Mouse (Mus musculus) embryonic facial prominence, embryonic 10.5 days (tissue): ENCODE measurements at regions not wholly inside any gene's neighbourhood (a gene's known extent, or its start where the extent isn't known, plus 50 kb on each side); places are given as distances from the start of the nearest gene placed in this dataset.
A peak's percentile ranks its signal among the peaks of the same experiment; 100 is the strongest.

Source experiments
- DNase-seq: peaks from one replicate; pipeline ENCODE4 v3.0.0-alpha.2; 2017; ENCODE audit warnings: low spot score
- H3K27ac ChIP-seq: fragments of 300-500 bp; sonication (generic); replicated peaks from 2 replicates; pipeline ENCODE4 v1.5.1; 2016; ENCODE audit warnings: mild to moderate bottlenecking
- H3K27me3 ChIP-seq: fragments of 300-500 bp; sonication (generic); replicated peaks from 2 replicates; pipeline ENCODE4 v1.6.1; 2016; ENCODE audit warnings: low read depth, mild to moderate bottlenecking; ENCODE audit not compliant: poor library complexity, severe bottlenecking
- H3K36me3 ChIP-seq: fragments of 300-500 bp; sonication (generic); replicated peaks from 2 replicates; pipeline ENCODE4 v1.6.1; 2016; ENCODE audit warnings: mild to moderate bottlenecking, moderate library complexity
- H3K4me1 ChIP-seq: fragments of 300-500 bp; sonication (generic); 2 replicates; pipeline ENCODE4 v1.6.1; 2016
- H3K4me3 ChIP-seq: fragments of 300-500 bp; sonication (generic); 2 replicates; pipeline ENCODE4 v1.5.1; 2016; ENCODE audit warnings: mild to moderate bottlenecking, moderate library complexity
- H3K9me3 ChIP-seq: fragments of 300-500 bp; sonication (generic); 2 replicates; pipeline ENCODE4 v1.6.1; 2016; ENCODE audit warnings: mild to moderate bottlenecking
- WGBS: fragments of 180-500 bp; shearing (Covaris S2); methylation state at CpG from one replicate; pipeline ENCODE4 v1.1.7; 2016; 5-methylcytosine and 5-hydroxymethylcytosine counted together

GRCm38 (mm10) chr4:55973706-55974105, 441.4 kb upstream of the Klf4 start:
- H3K27me3 ChIP-seq: no peaks in the 10 kb centered on the region
- H3K27ac ChIP-seq: no peak overlapping the region
- H3K9me3 ChIP-seq: no peaks in the 10 kb centered on the region
- no peak overlapping the region for H3K4me3 ChIP-seq
- H3K36me3 ChIP-seq: no peaks in the 10 kb centered on the region
- no peaks in the 10 kb centered on the region for H3K4me1 ChIP-seq
- WGBS: 95% methylated on average over 1 of the region's 1 CpGs
- no peak for DNase-seq

DNA sequence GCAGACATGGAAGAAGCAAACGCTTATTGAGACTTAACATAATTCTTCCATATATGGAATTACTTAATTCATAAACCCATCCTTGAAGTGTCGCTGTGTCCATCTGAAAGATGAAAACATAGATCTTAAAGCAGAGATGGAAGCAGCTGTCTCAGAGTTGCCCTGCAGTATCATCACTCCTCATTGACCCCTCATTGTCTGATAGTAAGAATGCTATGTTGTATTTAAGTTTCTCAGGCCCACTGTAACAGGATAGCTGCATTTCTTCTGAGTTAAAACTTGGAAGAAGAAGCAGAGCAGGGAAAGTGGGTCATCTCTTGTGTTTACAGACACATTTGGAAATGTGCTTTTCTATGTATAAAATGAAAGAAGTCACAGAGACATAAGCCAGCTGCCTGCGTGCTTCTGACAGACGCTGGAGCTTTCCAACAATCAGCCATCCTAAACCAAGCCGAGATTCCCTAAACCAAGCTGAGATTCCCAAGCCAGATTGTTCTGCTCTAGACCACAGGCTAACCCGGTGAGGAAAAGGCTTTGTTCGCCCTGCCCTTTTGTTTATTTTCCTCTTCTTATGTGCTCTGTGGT, 440.1 kb upstream of the Klf4 start:
- Histone ChIP-seq H3K9me3 (no peaks in the 10 kb centered on the region), H3K36me3 (no peaks in the 10 kb centered on the region), H3K4me3 (no peak overlapping the region), H3K27ac (no peak overlapping the region), H3K4me1 (no peaks in the 10 kb centered on the region), H3K27me3 (no peaks in the 10 kb centered on the region)
- no peak for DNase-seq
- WGBS: 86% methylated on average over 7 of the region's 7 CpGs

- DNase-seq: no peak
- Histone ChIP-seq H3K4me3 (no peak overlapping the region), H3K36me3 (no peaks in the 10 kb centered on the region), H3K4me1 (no peaks in the 10 kb centered on the region), H3K9me3 (no peaks in the 10 kb centered on the region), H3K27me3 (no peaks in the 10 kb centered on the region), H3K27ac (no peak overlapping the region)
- WGBS: 86% methylated on average over 1 of the region's 1 CpGs
These were observed 427.8 kb upstream of the Klf4 start for GRCm38 (mm10) chr4:55960063-55960462.

DNA sequence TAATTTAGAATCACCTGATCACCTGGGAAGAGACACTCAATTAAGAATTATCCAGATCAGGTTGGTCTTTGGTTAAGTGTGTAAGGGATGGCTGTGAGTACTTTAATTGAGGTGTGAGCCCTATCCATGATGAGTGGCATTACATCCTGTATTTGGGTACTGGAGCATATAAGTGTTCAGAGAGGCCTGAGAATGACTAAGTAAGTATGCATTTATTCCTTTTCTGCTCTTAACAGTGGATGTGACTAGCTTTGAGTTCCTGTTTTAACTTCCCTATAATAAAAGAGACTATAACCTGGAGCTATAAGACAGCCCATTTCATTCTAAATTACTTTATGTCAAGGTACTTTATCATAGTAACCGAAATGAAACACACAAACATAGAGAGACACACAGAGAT, 421.4 kb upstream of the Klf4 start:
- H3K9me3 ChIP-seq: no peaks in the 10 kb centered on the region
- WGBS: 92% methylated on average over 1 of the region's 1 CpGs
- no peaks in the 10 kb centered on the region for H3K36me3 ChIP-seq
- no peaks in the 10 kb centered on the region for H3K27me3 ChIP-seq
- H3K4me3 ChIP-seq: no peak overlapping the region
- no peaks in the 10 kb centered on the region for H3K4me1 ChIP-seq
- H3K27ac ChIP-seq: no peak overlapping the region
- no peak for DNase-seq

DNA sequence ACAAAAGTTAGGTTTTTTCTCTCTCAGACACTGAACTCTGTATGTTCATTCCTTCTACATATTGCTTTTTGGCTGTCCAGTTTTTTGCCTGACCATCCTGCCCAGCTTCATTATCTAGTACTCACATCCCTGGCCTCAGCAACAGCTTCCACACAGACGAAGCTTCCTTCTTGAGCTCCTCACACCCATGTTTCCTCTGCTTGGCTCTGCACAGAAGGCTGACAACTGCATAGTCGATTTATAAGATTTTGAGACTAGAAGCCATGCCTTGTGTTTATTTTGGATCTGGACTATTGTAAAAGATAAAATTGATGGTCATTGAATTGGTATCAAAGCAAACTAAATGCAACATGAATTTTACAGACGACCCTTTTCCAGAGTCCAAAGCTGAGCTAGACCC, 420.0 kb upstream of the Klf4 start:
- no peaks in the 10 kb centered on the region for H3K36me3 ChIP-seq
- WGBS: 89% methylated on average over 3 of the region's 3 CpGs
- H3K4me1 ChIP-seq: no peaks in the 10 kb centered on the region
- no peak overlapping the region for H3K4me3 ChIP-seq
- no peak for DNase-seq
- H3K9me3 ChIP-seq: no peaks in the 10 kb centered on the region
- H3K27me3 ChIP-seq: no peaks in the 10 kb centered on the region
- no peak overlapping the region for H3K27ac ChIP-seq

- no peak overlapping the region for H3K27ac ChIP-seq
- no peak for DNase-seq
- no peaks in the 10 kb centered on the region for H3K9me3 ChIP-seq
- no peak overlapping the region for H3K4me3 ChIP-seq
- no peaks in the 10 kb centered on the region for H3K27me3 ChIP-seq
- H3K4me1 ChIP-seq: no peaks in the 10 kb centered on the region
- WGBS: 57% methylated on average over 1 of the region's 1 CpGs
- no peaks in the 10 kb centered on the region for H3K36me3 ChIP-seq
These were observed 409.2 kb upstream of the Klf4 start for GRCm38 (mm10) chr4:55941423-55941822.

DNA sequence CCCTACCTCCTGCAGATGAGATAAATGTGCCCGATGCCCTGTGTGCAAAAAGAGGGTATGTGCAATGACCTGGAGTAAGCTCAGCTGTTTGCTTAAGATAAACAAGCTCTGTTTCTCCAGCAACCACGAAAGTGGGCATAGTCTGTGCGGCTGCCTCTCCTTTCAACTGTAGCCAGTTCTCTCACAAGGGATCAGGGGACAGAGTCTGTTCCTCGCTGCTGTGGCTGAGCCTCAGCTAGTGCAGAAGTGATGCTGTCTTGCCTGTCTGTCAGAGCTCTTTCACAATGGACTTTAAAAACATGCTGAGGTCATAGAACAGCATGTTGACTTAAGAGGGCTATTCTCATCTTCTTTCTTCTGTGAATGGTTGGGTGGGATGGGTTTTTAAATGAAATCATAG, 406.1 kb upstream of the Klf4 start:
- WGBS: 77% methylated on average over 4 of the region's 4 CpGs
- no peak for DNase-seq
- Histone ChIP-seq H3K4me1 (no peaks in the 10 kb centered on the region), H3K4me3 (no peak overlapping the region), H3K36me3 (no peaks in the 10 kb centered on the region), H3K27me3 (no peaks in the 10 kb centered on the region), H3K9me3 (no peaks in the 10 kb centered on the region), H3K27ac (no peak overlapping the region)

GRCm38 (mm10) chr4:55937833-55938232, 405.6 kb upstream of the Klf4 start:
- H3K27me3 ChIP-seq: no peaks in the 10 kb centered on the region
- no peaks in the 10 kb centered on the region for H3K9me3 ChIP-seq
- H3K4me3 ChIP-seq: no peak overlapping the region
- H3K36me3 ChIP-seq: no peaks in the 10 kb centered on the region
- no peak for DNase-seq
- WGBS: 84% methylated on average over 1 of the region's 1 CpGs
- no peaks in the 10 kb centered on the region for H3K4me1 ChIP-seq
- no peak overlapping the region for H3K27ac ChIP-seq

DNA sequence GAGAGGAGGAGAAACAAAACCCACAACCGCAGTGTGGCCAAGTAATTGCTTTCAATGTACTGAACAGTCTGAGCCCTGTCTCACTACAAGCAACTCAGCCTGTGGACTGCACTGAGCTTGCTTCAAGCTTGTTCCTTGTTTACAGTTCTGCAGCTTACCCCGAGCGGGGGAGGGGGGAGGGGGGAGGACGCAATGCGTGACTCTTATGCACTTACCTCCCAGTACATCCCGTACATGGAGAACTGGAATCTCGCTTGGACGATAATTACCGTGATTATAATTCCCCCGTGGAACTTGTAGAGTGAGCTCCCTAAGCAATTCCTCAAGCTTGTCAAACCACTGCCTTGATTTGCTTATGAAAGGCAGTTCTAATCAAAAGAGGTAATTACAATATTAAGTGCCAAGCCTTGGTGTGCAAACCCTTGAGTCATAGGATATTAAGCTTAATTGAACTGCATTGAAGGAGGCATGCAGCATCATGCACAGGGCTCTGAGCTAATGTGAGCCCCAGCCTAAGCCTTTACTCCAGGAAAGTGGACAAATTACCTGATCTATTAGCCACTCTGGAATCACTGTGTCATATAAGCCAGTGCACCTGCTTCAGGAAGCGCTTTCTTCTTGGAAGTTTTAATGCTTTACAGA, 397.0 kb upstream of the Klf4 start:
- H3K4me3 ChIP-seq: peak overlapping the region; percentile 13; the same call in 1 of the 2 replicates

GRCm38 (mm10) chr4:55928670-55929069, 396.4 kb upstream of the Klf4 start:
- no peaks in the 10 kb centered on the region for H3K9me3 ChIP-seq
- 62% methylated on average over 11 of the region's 11 CpGs for WGBS
- peak overlapping the region; percentile 45 for H3K27ac ChIP-seq
- H3K4me3 ChIP-seq: no peak overlapping the region
- H3K36me3 ChIP-seq: no peaks in the 10 kb centered on the region
- no peaks in the 10 kb centered on the region for H3K27me3 ChIP-seq
- peaks cover 19% of the 10 kb centered on the region for H3K4me1 ChIP-seq
- DNase-seq: peak; percentile 23

More for the DNA sequence above, 397.0 kb upstream of the Klf4 start:
- DNase-seq: peak; percentile 56
- 51% methylated on average over 11 of the region's 11 CpGs for WGBS
- peak overlapping the region; percentile 45 for H3K27ac ChIP-seq
- H3K36me3 ChIP-seq: no peaks in the 10 kb centered on the region
- H3K27me3 ChIP-seq: no peaks in the 10 kb centered on the region
- H3K9me3 ChIP-seq: no peaks in the 10 kb centered on the region
- H3K4me1 ChIP-seq: peaks cover 19% of the 10 kb centered on the region

DNA sequence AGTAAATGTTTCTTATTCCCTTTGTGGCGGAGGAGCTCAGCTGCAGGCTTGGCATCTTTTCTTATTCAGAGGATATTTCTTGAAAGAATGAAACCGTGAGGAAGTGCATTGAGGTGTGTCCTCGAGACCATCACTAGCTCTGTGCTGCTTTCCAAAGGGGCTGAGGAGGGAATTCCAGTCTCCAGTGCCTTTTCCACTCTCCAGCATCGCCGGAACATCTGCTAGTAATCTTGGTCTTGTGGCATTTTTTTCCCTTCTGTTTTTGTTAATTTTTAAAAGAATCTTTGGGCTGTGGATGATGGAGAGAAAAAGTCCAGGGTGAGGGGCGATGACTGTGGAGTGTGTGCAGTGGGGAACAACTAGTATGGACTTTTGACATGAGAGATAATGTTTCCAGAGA, 395.9 kb upstream of the Klf4 start:
- 57% methylated on average over 6 of the region's 6 CpGs for WGBS
- peaks cover 19% of the 10 kb centered on the region for H3K4me1 ChIP-seq
- no peaks in the 10 kb centered on the region for H3K27me3 ChIP-seq
- no peaks in the 10 kb centered on the region for H3K36me3 ChIP-seq
- no peaks in the 10 kb centered on the region for H3K9me3 ChIP-seq
- H3K27ac ChIP-seq: peak overlapping the region; percentile 45; the same call in 1 of the 2 replicates
- DNase-seq: peak; percentile 40
- H3K4me3 ChIP-seq: no peak overlapping the region

- no peak overlapping the region for H3K27ac ChIP-seq
- 91% methylated on average over 4 of the region's 4 CpGs for WGBS
- H3K36me3 ChIP-seq: no peaks in the 10 kb centered on the region
- no peak for DNase-seq
- H3K4me3 ChIP-seq: no peak overlapping the region
- peaks cover 19% of the 10 kb centered on the region for H3K4me1 ChIP-seq
- no peaks in the 10 kb centered on the region for H3K27me3 ChIP-seq
- no peaks in the 10 kb centered on the region for H3K9me3 ChIP-seq
These were observed 395.1 kb upstream of the Klf4 start for GRCm38 (mm10) chr4:55927391-55927790.

DNA sequence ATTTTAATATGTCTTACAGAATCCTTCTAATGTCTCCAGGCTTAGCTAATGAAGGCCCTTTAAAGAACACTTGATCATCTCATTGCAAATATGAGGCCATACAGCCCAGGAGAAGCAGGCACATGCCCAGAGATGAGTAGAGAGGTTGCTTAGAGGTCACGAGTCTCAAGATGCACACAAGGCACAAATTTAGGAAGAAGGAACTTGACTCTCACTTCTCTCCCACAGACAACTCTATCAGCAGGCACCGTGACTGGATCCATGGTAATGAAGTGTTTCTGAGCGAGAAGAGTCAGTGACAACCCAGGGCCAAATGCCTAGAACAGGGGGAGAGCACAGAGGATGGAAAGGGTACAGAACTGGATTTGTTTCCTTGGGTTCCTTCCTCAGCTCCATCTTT, 392.7 kb upstream of the Klf4 start:
- Histone ChIP-seq H3K27ac (no peak overlapping the region), H3K27me3 (no peaks in the 10 kb centered on the region), H3K36me3 (no peaks in the 10 kb centered on the region), H3K4me3 (no peak overlapping the region), H3K4me1 (peaks cover 19% of the 10 kb centered on the region), H3K9me3 (no peaks in the 10 kb centered on the region)
- WGBS: 81% methylated on average over 3 of the region's 3 CpGs
- DNase-seq: no peak
